Mouse (Mus musculus) heart, adult 8-10 months (tissue): ENCODE measurements around the gene Edem2. TPM values are rescaled to one million over a fixed set of nuclear protein-coding genes. Genes with fewer than 3 reads are reported as not detected.

Experiments
- DNase-seq: peaks from one replicate; pipeline ENCODE4 v3.0.0; 2022; ENCODE audit warnings: low spot score
- total RNA-seq, 4 experiments: library from RNA; stranded (reverse); gene quantifications; 2 replicates each; pipeline ENCODE4 v1.2.4; 2022

Gene Edem2
- total RNA-seq, 4 experiments from 2014 or later, result 5.7 to 7.8 (median 6.4) TPM

- no peak for DNase-seq
These were observed 41.5 kb downstream of the Edem2 start for GRCm38 (mm10) chr2:155687746-155688145.

GRCm38 (mm10) chr2:155686572-155686971, 42.7 kb downstream of the Edem2 start:
- DNase-seq, result no peak

- DNase-seq, result no peak
These were observed 45.5 kb downstream of the Edem2 start for GRCm38 (mm10) chr2:155683821-155684220.

GRCm38 (mm10) chr2:155683137-155683536, 46.1 kb downstream of the Edem2 start:
- DNase-seq, result no peak

- no peak for DNase-seq
These were observed 47.4 kb downstream of the Edem2 start for GRCm38 (mm10) chr2:155681874-155682273.

- DNase-seq, result no peak
These were observed 48.1 kb downstream of the Edem2 start for GRCm38 (mm10) chr2:155681194-155681593.

GRCm38 (mm10) chr2:155680591-155680990, 48.7 kb downstream of the Edem2 start:
- DNase-seq, result no peak

GRCm38 (mm10) chr2:155679586-155680110, 49.6 kb downstream of the Edem2 start:
- no peak for DNase-seq

- DNase-seq, result no peak
These were observed 54.2 kb downstream of the Edem2 start for GRCm38 (mm10) chr2:155675118-155675517.

- peak; percentile 60 for DNase-seq
These were observed 55.7 kb downstream of the Edem2 start for GRCm38 (mm10) chr2:155673546-155673945.

- no peak for DNase-seq
These were observed 58.0 kb downstream of the Edem2 start for GRCm38 (mm10) chr2:155671236-155671635.

- DNase-seq, result no peak
These were observed 60.8 kb downstream of the Edem2 start for GRCm38 (mm10) chr2:155668461-155668860.

- no peak for DNase-seq
These were observed 61.4 kb downstream of the Edem2 start for GRCm38 (mm10) chr2:155667881-155668280.

GRCm38 (mm10) chr2:155663910-155664460, 65.3 kb downstream of the Edem2 start:
- DNase-seq, result no peak

- DNase-seq, result peak; percentile 33
These were observed 66.2 kb downstream of the Edem2 start for GRCm38 (mm10) chr2:155663097-155663496.

- DNase-seq, result no peak
These were observed 66.9 kb downstream of the Edem2 start for GRCm38 (mm10) chr2:155662390-155662789.

- DNase-seq, result no peak
These were observed 73.4 kb downstream of the Edem2 start for GRCm38 (mm10) chr2:155655759-155656372.

- no peak for DNase-seq
These were observed 76.7 kb downstream of the Edem2 start for GRCm38 (mm10) chr2:155652618-155653017.

Other genes starting within 250 kb of the Edem2 start
- 10 to 100 TPM; 30.9 to 37.7 (median 35.5) TPM for gene Acss2, start 211.5 kb downstream of the Edem2 start, total RNA-seq
- 1 to 10 TPM in 1 of 4 experiments, under 1 TPM in 3; 0.62 to 1.0 (median 0.85) TPM for gene Ggt7, start 211.2 kb downstream of the Edem2 start, total RNA-seq
- 10 to 100 TPM; 14.2 to 15.6 (median 14.6) TPM for gene Gss, start 136.7 kb downstream of the Edem2 start, total RNA-seq
- 10 to 100 TPM; 21.9 to 55.5 (median 33.1) TPM for gene Myh7b, start 118.3 kb downstream of the Edem2 start, total RNA-seq
- 10 to 100 TPM; 85.4 to 95.8 (median 88.4) TPM for gene Trpc4ap, start 37.1 kb downstream of the Edem2 start, total RNA-seq
- gene Gm17581, start 6.4 kb upstream of the Edem2 start, total RNA-seq, result not detected
- 1 to 10 TPM; 1.9 to 2.8 (median 2.3) TPM for gene Procr, start 21.6 kb upstream of the Edem2 start, total RNA-seq
- gene Mmp24, start 45.9 kb upstream of the Edem2 start, total RNA-seq, result not detected
- 10 to 100 TPM; 29.8 to 40.2 (median 35.1) TPM for gene BC029722, start 90.0 kb upstream of the Edem2 start, total RNA-seq
- 10 to 100 TPM; 44.2 to 65.1 (median 54.3) TPM for gene Eif6, start 97.5 kb upstream of the Edem2 start, total RNA-seq
- not detected for gene Fam83c, start 105.4 kb upstream of the Edem2 start, total RNA-seq
- 100 to 1,000 TPM; 275 to 349 (median 295) TPM for gene Uqcc1, start 200.8 kb upstream of the Edem2 start, total RNA-seq
- gene Gm15557, start 211.3 kb upstream of the Edem2 start, total RNA-seq, result not detected
- not detected for gene Gdf5, start 215.9 kb upstream of the Edem2 start, total RNA-seq
- 1 to 10 TPM; 4.1 to 8.8 (median 6.0) TPM for gene Cep250, start 227.0 kb upstream of the Edem2 start, total RNA-seq